Mouse (Mus musculus) brain, embryonic 14.5 days (tissue): ENCODE measurements around the gene Mettl24.

Source experiments
- CTCF ChIP-seq: fragments of 200-500 bp; IDR thresholded peaks from 2 replicates; pipeline ENCODE4 v1.5.1; 2012; ENCODE audit warnings: inconsistent platforms, mild to moderate bottlenecking, moderate library complexity, borderline replicate concordance; ENCODE audit not compliant: insufficient read depth, insufficient read length; ENCODE audit errors: extremely low read depth
- POLR2A ChIP-seq: fragments of 200-500 bp; IDR thresholded peaks from 2 replicates; pipeline ENCODE4 v1.6.1; 2012; ENCODE audit warnings: mild to moderate bottlenecking, inconsistent platforms, borderline replicate concordance; ENCODE audit not compliant: poor library complexity, insufficient read depth, insufficient read length, severe bottlenecking; ENCODE audit errors: extremely low read depth

DNA sequence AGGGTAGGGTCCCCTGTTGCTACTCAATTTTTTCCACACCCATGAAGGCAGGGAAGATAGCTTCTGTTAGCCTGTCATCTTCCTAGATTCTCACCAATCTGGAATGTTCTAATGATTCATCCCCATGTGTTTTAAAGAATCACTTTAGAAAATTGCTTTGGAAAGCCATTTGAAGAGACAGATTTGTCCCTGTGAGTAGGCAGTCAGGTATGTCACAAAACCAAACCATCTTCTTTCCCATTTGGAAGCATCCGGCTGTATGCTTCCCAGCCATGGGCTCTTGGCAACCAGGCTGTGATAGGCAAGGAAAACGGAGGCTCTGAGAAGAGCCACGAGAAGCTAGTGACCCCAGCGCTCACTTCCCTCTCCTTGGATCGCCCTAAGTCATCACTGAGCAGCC, 47.1 kb downstream of the Mettl24 start:
- TF ChIP-seq POLR2A: no peak
- TF ChIP-seq CTCF: no peak
